Mouse (Mus musculus) cerebellum, postnatal 4 days (tissue): ENCODE data around the gene Stxbp1.
"Not testable (repeated sequence)": the region's sequence is repeated elsewhere in the genome, so short reads cannot be mapped to it uniquely, and the experiment has no call there.

Experiments
- DNase-seq, 2 experiments: peaks; one replicate each; pipeline ENCODE4 v3.0.0; 2022; ENCODE audit warnings: low spot score in 2 of 2, mixed read lengths in 1 of 2

Gene Stxbp1

GRCm38 (mm10) chr2:32874070-32874469, 27.0 kb upstream of the Stxbp1 start:
- DNase-seq, result no peak

- no peak for DNase-seq
These were observed 23.4 kb upstream of the Stxbp1 start for GRCm38 (mm10) chr2:32870275-32871100.

GRCm38 (mm10) chr2:32869721-32870274, 22.8 kb upstream of the Stxbp1 start:
- DNase-seq, result no peak

- DNase-seq, result no peak
These were observed 20.3 kb upstream of the Stxbp1 start for GRCm38 (mm10) chr2:32867354-32867753.

GRCm38 (mm10) chr2:32864755-32865154, 17.7 kb upstream of the Stxbp1 start:
- no peak for DNase-seq

GRCm38 (mm10) chr2:32863317-32863716, 16.3 kb upstream of the Stxbp1 start:
- DNase-seq, result no peak

GRCm38 (mm10) chr2:32860799-32861198, 13.8 kb upstream of the Stxbp1 start:
- DNase-seq, result no peak

GRCm38 (mm10) chr2:32859622-32860012, 12.6 kb upstream of the Stxbp1 start:
- no peak for DNase-seq

- DNase-seq, result peak in 1 of 2 experiments; percentile 71
These were observed 12.1 kb upstream of the Stxbp1 start for GRCm38 (mm10) chr2:32859010-32859621.

- peak; percentile 54 to 82 for DNase-seq
These were observed 10.5 kb upstream of the Stxbp1 start for GRCm38 (mm10) chr2:32857584-32857983.

GRCm38 (mm10) chr2:32855790-32856465, 8.9 kb upstream of the Stxbp1 start:
- no peak for DNase-seq

- no peak for DNase-seq
These were observed 8.2 kb upstream of the Stxbp1 start for GRCm38 (mm10) chr2:32855046-32855785.

GRCm38 (mm10) chr2:32854206-32854605, 7.2 kb upstream of the Stxbp1 start:
- peak; percentile 75 to 93 for DNase-seq

GRCm38 (mm10) chr2:32853716-32854115, 6.7 kb upstream of the Stxbp1 start:
- DNase-seq, result not testable (repeated sequence)

GRCm38 (mm10) chr2:32852156-32852555, 5.1 kb upstream of the Stxbp1 start:
- peak in 1 of 2 experiments; percentile 59 for DNase-seq

- no peak for DNase-seq
These were observed 400 bp upstream of the Stxbp1 start for GRCm38 (mm10) chr2:32847468-32847821.

- peak in 1 of 2 experiments; percentile 59 for DNase-seq
These were observed 792 bp downstream of the Stxbp1 start for GRCm38 (mm10) chr2:32846101-32846804.

GRCm38 (mm10) chr2:32845572-32846100, 1.4 kb downstream of the Stxbp1 start:
- DNase-seq, result no peak

- DNase-seq, result no peak
These were observed 4.5 kb downstream of the Stxbp1 start for GRCm38 (mm10) chr2:32842558-32842957.

GRCm38 (mm10) chr2:32841099-32841498, 5.9 kb downstream of the Stxbp1 start:
- no peak for DNase-seq

GRCm38 (mm10) chr2:32839261-32839660, 7.8 kb downstream of the Stxbp1 start:
- no peak for DNase-seq
